Mouse (Mus musculus) kidney, postnatal 10 days (tissue): ENCODE data around the gene Odf2l.

ENCODE experiments used
- DNase-seq: peaks from one replicate; pipeline ENCODE4 v3.0.0; 2021; ENCODE audit warnings: mixed read lengths

Odf2l gene

GRCm38 (mm10) chr3:145118254-145119001 is at the start of gene Odf2l:
Gene Odf2l, plus strand, starts transcription at chr3:145118588.
- DNase-seq = peak; percentile 99

- DNase-seq = no peak
Observed at GRCm38 (mm10) chr3:145068964-145069363, 49.4 kb upstream of the Odf2l start.

GRCm38 (mm10) chr3:145072339-145072738 is 46.0 kb upstream of the Odf2l start:
- no peak for DNase-seq

GRCm38 (mm10) chr3:145078405-145078804 is 40.0 kb upstream of the Odf2l start:
- DNase-seq = no peak

- DNase-seq = no peak
Observed at GRCm38 (mm10) chr3:145080904-145081303, 37.5 kb upstream of the Odf2l start.

GRCm38 (mm10) chr3:145083081-145083480 is 35.3 kb upstream of the Odf2l start:
- DNase-seq = no peak

- no peak for DNase-seq
Observed at GRCm38 (mm10) chr3:145086180-145086579, 32.2 kb upstream of the Odf2l start.

GRCm38 (mm10) chr3:145087857-145088598 is 30.4 kb upstream of the Odf2l start:
- DNase-seq = no peak

- DNase-seq = no peak
Observed at GRCm38 (mm10) chr3:145099291-145099690, 19.1 kb upstream of the Odf2l start, which contains the start of gene Clca2. Gene Clca2, minus strand, starts transcription at chr3:145099443.

- peak; percentile 60 for DNase-seq
Observed at GRCm38 (mm10) chr3:145101891-145102555, 16.4 kb upstream of the Odf2l start.

GRCm38 (mm10) chr3:145103321-145103720 is 15.1 kb upstream of the Odf2l start:
- DNase-seq = no peak

- no peak for DNase-seq
Observed at GRCm38 (mm10) chr3:145103770-145104169, 14.6 kb upstream of the Odf2l start.

- peak; percentile 51 for DNase-seq
Observed at GRCm38 (mm10) chr3:145105076-145105772, 13.2 kb upstream of the Odf2l start.

- no peak for DNase-seq
Observed at GRCm38 (mm10) chr3:145105773-145106504, 12.4 kb upstream of the Odf2l start.

- DNase-seq = no peak
Observed at GRCm38 (mm10) chr3:145115169-145115568, 3.2 kb upstream of the Odf2l start.

- no peak for DNase-seq
Observed at GRCm38 (mm10) chr3:145117637-145118036, 751 bp upstream of the Odf2l start.

- no peak for DNase-seq
Observed at GRCm38 (mm10) chr3:145119002-145119358, 592 bp downstream of the Odf2l start.

- DNase-seq = no peak
Observed at GRCm38 (mm10) chr3:145119425-145119824, 1.0 kb downstream of the Odf2l start.

GRCm38 (mm10) chr3:145126618-145127017 is 8.2 kb downstream of the Odf2l start:
- DNase-seq = no peak

- no peak for DNase-seq
Observed at GRCm38 (mm10) chr3:145129356-145129755, 11.0 kb downstream of the Odf2l start.

- DNase-seq = peak; percentile 70
Observed at GRCm38 (mm10) chr3:145131210-145131868, 13.0 kb downstream of the Odf2l start.

- no peak for DNase-seq
Observed at GRCm38 (mm10) chr3:145140236-145140635, 21.8 kb downstream of the Odf2l start.
